Mouse (Mus musculus) lung, embryonic 16.5 days (tissue): ENCODE results near the gene Prss45. TPM values are rescaled to one million over a fixed set of nuclear protein-coding genes. Genes with fewer than 3 reads are reported as not detected.

Source experiments
- ATAC-seq: fragments of 200-750 bp; cut with Nextera tagmentation; 2 replicates; pipeline ENCODE4 v1.8.0; 2017; ENCODE audit warnings: low read depth, mild to moderate bottlenecking, moderate library complexity
- H3K27ac ChIP-seq: fragments of 300-500 bp; sonication (generic); 2 replicates; pipeline ENCODE4 v1.5.1; 2014; ENCODE audit warnings: mild to moderate bottlenecking, control low read depth, low read length
- H3K27me3 ChIP-seq: fragments of 300-500 bp; sonication (generic); 2 replicates; pipeline ENCODE4 v1.6.1; 2014; ENCODE audit warnings: low read depth, low read length, mixed read lengths; ENCODE audit not compliant: control insufficient read depth, insufficient read depth
- H3K36me3 ChIP-seq: fragments of 300-500 bp; sonication (generic); 2 replicates; pipeline ENCODE4 v1.6.1; 2014; ENCODE audit warnings: low read length; ENCODE audit not compliant: control insufficient read depth, insufficient read depth
- H3K4me1 ChIP-seq: fragments of 300-500 bp; sonication (generic); replicated peaks from 2 replicates; pipeline ENCODE4 v1.6.1; 2014; ENCODE audit warnings: low read length, mixed read lengths; ENCODE audit not compliant: control insufficient read depth, insufficient read depth
- H3K4me2 ChIP-seq: fragments of 300-500 bp; sonication (generic); 2 replicates; pipeline ENCODE4 v1.6.1; 2014; ENCODE audit warnings: low read depth, low read length, control low read depth
- H3K4me3 ChIP-seq: fragments of 300-500 bp; sonication (generic); 2 replicates; pipeline ENCODE4 v1.5.1; 2014; ENCODE audit warnings: mild to moderate bottlenecking, low read length, control low read depth
- H3K9ac ChIP-seq: fragments of 300-500 bp; sonication (generic); 2 replicates; pipeline ENCODE4 v1.6.1; 2014; ENCODE audit warnings: low read length, control low read depth
- H3K9me3 ChIP-seq: fragments of 300-500 bp; sonication (generic); 2 replicates; pipeline ENCODE4 v1.6.1; 2016; ENCODE audit warnings: low read length; ENCODE audit not compliant: control insufficient read depth
- WGBS: fragments of 180-500 bp; shearing (Covaris S2); extraction: QIAGEN DNeasy Blood & Tissue Kit; methylation state at CpG from one replicate; pipeline ENCODE4 v1.1.7; 2014; 5-methylcytosine and 5-hydroxymethylcytosine counted together
- polyA plus RNA-seq: library from polyadenylated mRNA; unstranded; fragments of >200 nt; fragmentation: Nextera tagmentation; extraction: Ambion mirVana; gene quantifications from 2 replicates; pipeline ENCODE4 v1.2.1, GENCODE M21; 2015

Gene Prss45
- polyA plus RNA-seq, 1 experiment from 2014 or later: not detected

DNA sequence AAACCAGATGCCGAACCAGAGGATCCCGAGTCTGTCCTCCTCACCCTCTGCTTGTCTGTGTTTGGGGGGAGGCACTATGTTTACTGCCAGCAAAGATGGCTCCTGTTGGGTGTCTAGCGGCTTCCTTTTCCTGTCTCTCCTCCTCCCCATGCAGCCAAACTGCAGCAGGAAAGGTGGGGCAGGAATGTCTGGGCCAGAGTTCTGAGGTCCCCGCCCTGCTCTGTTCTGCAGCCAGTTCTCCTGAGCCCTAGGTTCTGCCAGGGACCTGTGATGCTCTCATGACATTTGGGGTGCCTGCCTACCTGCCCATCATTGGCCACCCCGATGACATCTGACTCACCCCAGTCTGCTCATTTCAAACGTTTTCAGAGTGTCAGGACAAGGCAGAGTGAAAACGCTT, 47.6 kb downstream of the Prss45 start:
- H3K9me3 ChIP-seq: no peaks in the 10 kb centered on the region
- no peak overlapping the region; the same call in 1 of the 2 replicates for H3K27ac ChIP-seq
- H3K27me3 ChIP-seq: no peaks in the 10 kb centered on the region
- H3K4me1 ChIP-seq: peaks cover 28% of the 10 kb centered on the region
- H3K4me3 ChIP-seq: no peak overlapping the region
- 0 out of 2 replicates have a peak, but pooled peaks cover 3% of the 10 kb centered on the region for H3K36me3 ChIP-seq
- ATAC-seq: no peak
- peak overlapping the region; percentile 93; the same call in 1 of the 2 replicates for H3K4me2 ChIP-seq
- 60% methylated on average over 7 of the region's 7 CpGs for WGBS
- no peak overlapping the region for H3K9ac ChIP-seq

DNA sequence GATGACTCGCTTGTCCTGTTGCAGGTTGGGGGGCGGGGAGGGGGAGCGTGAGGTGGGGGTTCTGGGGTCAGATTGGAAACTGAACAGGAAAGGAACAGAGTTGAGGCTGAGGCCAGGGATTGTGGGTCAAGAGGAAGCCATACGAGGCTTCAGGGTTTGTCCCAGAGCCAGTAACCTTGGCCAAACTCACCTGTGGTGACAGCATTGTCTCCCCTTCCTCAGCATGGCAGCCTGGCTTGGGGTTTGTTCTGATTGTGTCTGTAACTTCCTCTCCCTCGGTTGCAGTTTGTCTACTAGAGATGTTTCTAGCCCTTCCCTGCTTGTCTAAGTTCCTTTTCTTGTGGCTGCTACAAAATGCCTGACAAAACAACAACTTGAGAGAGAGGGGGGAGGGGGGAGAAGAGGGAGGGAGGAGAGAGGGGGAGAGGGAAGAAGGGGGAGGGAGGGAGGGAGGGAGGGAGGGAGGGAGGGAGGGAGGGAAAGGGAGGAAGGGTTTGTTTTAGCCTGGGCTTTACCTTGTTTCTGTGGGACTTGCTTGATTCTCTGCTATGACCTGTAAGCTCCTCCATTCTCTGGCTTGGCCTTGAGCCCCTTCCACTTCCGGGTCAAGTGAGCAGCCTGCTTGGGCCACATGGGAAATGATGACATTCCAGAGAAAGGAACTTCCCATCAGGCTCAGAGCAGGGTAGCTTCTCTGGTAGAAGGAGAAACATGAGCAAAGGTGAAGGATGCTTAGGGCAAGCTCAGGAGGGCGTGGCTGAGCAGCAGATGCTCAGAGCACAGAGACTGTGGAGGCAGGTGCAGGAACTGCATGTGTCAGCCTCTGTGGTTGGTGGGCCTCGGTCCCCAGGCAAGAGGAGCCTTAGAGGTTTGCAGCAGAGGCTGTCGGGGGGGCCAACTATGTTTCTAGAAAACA, 53.3 kb downstream of the Prss45 start:
- Histone ChIP-seq H3K27me3 (no peaks in the 10 kb centered on the region), H3K9me3 (no peaks in the 10 kb centered on the region), H3K4me2 (no peak overlapping the region), H3K27ac (no peak overlapping the region), H3K4me3 (no peak overlapping the region), H3K9ac (no peak overlapping the region), H3K36me3 (peaks cover 6% of the 10 kb centered on the region; the same call in 1 of the 2 replicates), H3K4me1 (no peaks in the 10 kb centered on the region; the same call in 1 of the 2 replicates)
- WGBS: 45% methylated on average over 9 of the region's 9 CpGs
- no peak for ATAC-seq

DNA sequence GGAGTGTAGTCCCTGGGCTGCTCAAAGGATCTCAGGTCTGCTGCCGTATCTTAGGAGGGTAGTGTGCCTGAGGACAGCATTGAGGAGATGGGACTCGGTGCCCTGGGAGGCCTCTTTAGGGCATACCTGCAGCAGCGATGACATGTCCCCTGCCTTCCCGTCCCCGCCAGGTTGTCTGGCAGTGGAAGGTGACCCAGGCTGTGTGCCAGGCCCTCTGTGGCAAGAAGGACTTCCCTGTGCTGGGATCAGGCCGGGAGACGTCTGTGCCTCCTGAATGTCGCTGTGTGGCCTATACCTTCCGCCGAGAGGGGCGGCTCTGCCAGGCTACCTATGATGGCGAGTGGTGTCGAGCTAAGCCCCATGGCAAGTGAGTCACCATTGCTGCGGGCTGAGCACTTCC, 54.5 kb downstream of the Prss45 start:
- Histone ChIP-seq H3K4me3 (no peak overlapping the region), H3K36me3 (peaks cover 6% of the 10 kb centered on the region; the same call in 1 of the 2 replicates), H3K27me3 (no peaks in the 10 kb centered on the region), H3K9me3 (no peaks in the 10 kb centered on the region), H3K4me1 (no peaks in the 10 kb centered on the region; the same call in 1 of the 2 replicates), H3K9ac (no peak overlapping the region), H3K4me2 (no peak overlapping the region), H3K27ac (no peak overlapping the region)
- WGBS: 90% methylated on average over 14 of the region's 14 CpGs
- no peak for ATAC-seq

DNA sequence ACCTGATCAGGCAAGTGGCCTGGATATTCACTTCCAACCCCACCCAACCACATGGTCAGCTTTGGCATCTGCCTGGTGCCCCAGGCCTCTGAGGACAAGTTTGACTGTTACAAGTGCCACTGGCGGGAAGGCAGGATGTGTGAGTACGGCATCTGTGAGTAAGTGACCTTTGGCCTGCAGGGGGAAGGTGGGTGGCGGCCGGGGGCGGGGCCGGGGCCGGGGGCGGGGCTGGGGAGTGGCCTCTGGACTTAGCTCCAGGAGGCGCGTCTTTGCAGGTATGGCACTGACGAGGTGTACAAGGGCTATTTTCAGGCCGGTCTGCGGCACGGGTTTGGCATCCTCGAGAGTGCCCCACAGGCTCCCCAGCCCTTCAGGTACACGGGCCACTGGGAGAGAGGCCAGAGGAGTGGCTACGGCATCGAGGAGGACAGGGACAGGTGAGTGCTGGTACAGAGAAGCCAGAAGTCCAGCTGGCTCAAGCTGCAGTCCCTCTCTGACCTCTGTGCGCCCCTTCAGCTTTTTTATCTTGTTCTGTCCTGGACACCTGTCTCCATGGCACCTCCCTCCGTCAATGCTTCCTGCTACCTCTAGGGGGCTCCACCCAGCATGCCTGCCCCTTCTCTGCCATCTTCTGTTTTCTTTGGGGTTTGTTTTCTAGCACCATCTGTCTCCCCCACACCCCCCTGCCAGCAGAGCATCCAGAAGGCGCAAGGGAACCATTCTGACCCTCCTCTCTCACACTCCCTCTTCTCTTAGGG, 55.8 kb downstream of the Prss45 start:
- no peaks in the 10 kb centered on the region; the same call in 1 of the 2 replicates for H3K4me1 ChIP-seq
- H3K27me3 ChIP-seq: no peaks in the 10 kb centered on the region
- H3K4me3 ChIP-seq: no peak overlapping the region
- H3K9me3 ChIP-seq: no peaks in the 10 kb centered on the region
- ATAC-seq: no peak
- WGBS: 11% methylated on average over 21 of the region's 21 CpGs
- no peak overlapping the region for H3K4me2 ChIP-seq
- no peak overlapping the region for H3K27ac ChIP-seq
- H3K36me3 ChIP-seq: peaks cover 3% of the 10 kb centered on the region; the same call in 1 of the 2 replicates
- no peak overlapping the region for H3K9ac ChIP-seq

Other genes with a start within 250 kb of the Prss45 start
- 47.4 and 49.8 TPM in 2 replicates for gene Nradd, start 210.1 kb upstream of the Prss45 start, polyA plus RNA-seq
- gene Nbeal2, start 180.4 kb upstream of the Prss45 start, polyA plus RNA-seq: 5.0 and 6.9 TPM in 2 replicates
- gene Ccdc12, start 178.1 kb upstream of the Prss45 start, polyA plus RNA-seq: 160 and 167 TPM in 2 replicates
- gene Myl3, start 92.7 kb upstream of the Prss45 start, polyA plus RNA-seq: 10.6 and 13.9 TPM in 2 replicates
- 60.3 and 61.6 TPM in 2 replicates for gene Pth1r, start 87.4 kb upstream of the Prss45 start, polyA plus RNA-seq
- not detected in 2 replicates for gene Prss42, start 36.4 kb upstream of the Prss45 start, polyA plus RNA-seq
- not detected in 2 replicates for gene Prss44, start 20.6 kb upstream of the Prss45 start, polyA plus RNA-seq
- not detected in 2 replicates for gene Prss43, start 7.9 kb upstream of the Prss45 start, polyA plus RNA-seq
- gene Prss46, start 9.9 kb downstream of the Prss45 start, polyA plus RNA-seq: not detected in 2 replicates
- not detected in 2 replicates for gene Prss50, start 23.4 kb downstream of the Prss45 start, polyA plus RNA-seq
- gene Als2cl, start 45.3 kb downstream of the Prss45 start, polyA plus RNA-seq: 9.0 and 9.7 TPM in 2 replicates
- gene Tmie, start 45.5 kb downstream of the Prss45 start, polyA plus RNA-seq: 1.5 and 1.6 TPM in 2 replicates
- not detected in 2 replicates for gene Fam240a, start 82.3 kb downstream of the Prss45 start, polyA plus RNA-seq
- not detected in 2 replicates for gene Tdgf1, start 111.6 kb downstream of the Prss45 start, polyA plus RNA-seq
- gene Lrrc2, start 117.0 kb downstream of the Prss45 start, polyA plus RNA-seq: 0.83 and 1.1 TPM in 2 replicates
- 1.4 and 1.9 TPM in 2 replicates for gene Rtp3, start 156.0 kb downstream of the Prss45 start, polyA plus RNA-seq
- gene Ltf, start 184.7 kb downstream of the Prss45 start, polyA plus RNA-seq: 3.2 and 5.4 TPM in 2 replicates
- 6.7 and 8.2 TPM in 2 replicates for gene Ccrl2, start 222.9 kb downstream of the Prss45 start, polyA plus RNA-seq